Mouse (Mus musculus): Measurements from ENCODE around the gene Gria4. TPM values are rescaled to one million over a fixed set of nuclear protein-coding genes. Genes with fewer than 3 reads are reported as not detected.

The Gria4 gene
- total and polyA plus RNA-seq, 2 experiments from 2014 or later, result 23.1 to 93.3 TPM

DNA sequence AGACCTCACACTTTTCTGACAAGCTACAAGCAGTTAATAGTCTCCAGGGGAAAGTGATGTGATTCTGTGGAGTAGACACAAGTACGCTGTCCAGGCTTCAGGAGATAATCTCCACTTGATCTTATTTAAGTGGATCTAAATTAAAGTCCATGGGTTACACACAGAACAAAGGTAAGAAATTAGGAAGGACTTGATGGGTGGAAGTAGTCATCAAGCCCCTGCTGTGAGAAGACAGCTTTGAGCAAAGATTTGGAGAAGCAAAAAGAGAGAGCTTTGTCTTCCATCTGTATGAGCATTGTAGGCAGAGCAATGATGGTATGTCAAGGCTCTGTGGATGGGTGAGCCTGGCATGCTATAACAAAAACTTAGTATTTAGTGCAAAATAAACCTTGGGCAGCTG is 141.7 kb downstream of the Gria4 start:
- 42% methylated on average over 1 of the region's 1 CpGs for WGBS

DNA sequence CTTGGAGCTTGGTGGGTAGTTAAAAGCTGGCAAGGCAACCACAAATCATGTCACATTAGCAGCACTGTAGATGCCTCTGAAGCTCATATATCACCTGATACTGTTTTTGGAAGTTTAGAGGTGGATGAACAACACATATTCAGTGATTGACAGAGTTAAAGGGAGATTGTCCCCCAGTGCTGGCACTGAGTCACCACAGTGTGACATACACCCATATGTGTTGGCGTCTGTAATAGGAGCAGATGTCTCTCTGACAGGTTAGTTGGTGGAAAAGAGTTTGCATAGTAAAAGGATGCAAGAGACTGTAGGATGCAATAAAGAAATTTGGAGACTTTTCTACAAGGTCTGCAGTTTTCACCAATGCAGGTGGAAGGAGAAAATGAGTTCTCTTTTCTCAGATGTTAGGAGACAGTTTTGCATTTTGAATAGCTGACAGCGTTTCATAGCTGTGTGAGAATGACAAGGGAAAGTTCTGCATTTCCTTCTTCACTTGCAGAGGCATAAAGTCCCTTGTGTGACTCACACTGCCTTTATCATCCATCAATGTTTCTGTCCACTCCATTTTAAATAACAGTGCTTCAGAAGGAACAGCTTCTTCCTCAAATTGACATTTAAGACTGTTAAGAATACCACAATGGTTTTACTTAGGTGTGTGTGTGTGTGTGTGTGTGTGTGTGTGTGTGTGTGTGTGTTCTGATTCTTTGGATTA is 156.7 kb downstream of the Gria4 start:
- ATAC-seq, result peak; percentile 85
- Histone ChIP-seq H3K27me3 (ENCODE audit: insufficient read depth, low read length) (no peaks in the 10 kb centered on the region), H3K4me3 (ENCODE audit: low read depth, low read length) (no peak overlapping the region), H3K27ac (ENCODE audit: low read depth, low read length) (no peak overlapping the region), H3K36me3 (ENCODE audit: insufficient read depth) (no peaks in the 10 kb centered on the region), H3K9me3 (ENCODE audit: low read length) (no peaks in the 10 kb centered on the region), H3K9ac (no peak overlapping the region), H3K4me2 (ENCODE audit: low read depth) (no peak overlapping the region), H3K4me1 (ENCODE audit: insufficient read depth) (no peaks in the 10 kb centered on the region)
- TF ChIP-seq CTCF (IDR thresholded peaks at IDR 0.05; ENCODE audit: low read depth), result no peak
- DNase-seq, result peak; percentile 41
- 54% methylated on average over 2 of the region's 2 CpGs for WGBS

More for the DNA sequence above, 141.7 kb downstream of the Gria4 start:
- Histone ChIP-seq H3K4me3 (ENCODE audit: low read depth, low read length) (no peak overlapping the region), H3K4me1 (ENCODE audit: insufficient read depth) (no peaks in the 10 kb centered on the region), H3K36me3 (ENCODE audit: insufficient read depth) (no peaks in the 10 kb centered on the region), H3K27me3 (ENCODE audit: insufficient read depth, low read length) (no peaks in the 10 kb centered on the region), H3K9ac (no peak overlapping the region), H3K27ac (ENCODE audit: low read depth, low read length) (no peak overlapping the region), H3K4me2 (ENCODE audit: low read depth) (no peak overlapping the region), H3K9me3 (ENCODE audit: low read length) (no peaks in the 10 kb centered on the region)
- no peak for DNase-seq
- no peak for TF ChIP-seq CTCF (IDR thresholded peaks at IDR 0.05; ENCODE audit: low read depth)
- ATAC-seq, result no peak

DNA sequence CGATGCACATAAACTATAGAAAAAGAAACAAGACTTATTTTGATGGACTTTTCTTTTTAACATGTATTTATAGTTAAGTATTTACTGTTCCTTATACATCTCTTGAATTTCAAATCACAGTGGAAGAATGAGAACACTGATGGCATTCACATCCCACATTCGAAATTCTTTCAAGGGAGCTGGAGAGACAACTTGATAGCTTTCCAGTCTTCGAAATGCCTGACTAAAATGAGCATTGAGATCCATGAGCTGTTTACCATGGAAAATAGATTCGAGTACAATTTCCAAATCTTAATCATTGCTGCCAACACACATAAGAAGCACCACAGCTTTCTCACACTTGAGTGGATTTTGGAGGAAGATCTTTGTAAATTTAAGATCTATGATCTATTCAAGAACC is 164.1 kb downstream of the Gria4 start:
- Histone ChIP-seq H3K27ac (ENCODE audit: low read depth, low read length) (no peak overlapping the region), H3K4me2 (ENCODE audit: low read depth) (no peak overlapping the region), H3K4me1 (ENCODE audit: insufficient read depth) (no peaks in the 10 kb centered on the region), H3K9me3 (ENCODE audit: low read length) (no peaks in the 10 kb centered on the region), H3K4me3 (ENCODE audit: low read depth, low read length) (no peak overlapping the region), H3K27me3 (ENCODE audit: insufficient read depth, low read length) (no peaks in the 10 kb centered on the region), H3K9ac (no peak overlapping the region), H3K36me3 (ENCODE audit: insufficient read depth) (no peaks in the 10 kb centered on the region)
- no peak for TF ChIP-seq CTCF (IDR thresholded peaks at IDR 0.05; ENCODE audit: low read depth)
- DNase-seq, result no peak
- WGBS, result 64% methylated on average over 4 of the region's 4 CpGs
- no peak for ATAC-seq

DNA sequence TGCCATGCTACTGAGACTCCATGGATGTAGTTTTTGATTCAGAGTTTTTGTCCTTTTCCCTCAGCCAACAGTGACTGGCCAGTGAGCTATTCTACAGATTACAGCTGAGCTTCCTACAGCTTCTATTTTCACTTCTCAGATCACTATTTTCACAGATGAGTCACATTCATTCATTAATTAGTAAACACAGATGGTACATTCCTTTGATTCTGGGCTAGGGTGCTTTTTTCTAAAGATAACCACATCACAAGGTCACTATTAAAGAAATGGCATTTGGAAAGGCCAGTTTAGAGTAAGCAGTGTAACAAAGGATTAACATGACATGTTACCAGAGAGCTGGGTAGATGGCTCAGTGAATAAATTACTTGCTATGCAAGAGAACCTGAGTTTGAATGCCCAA is 180.7 kb downstream of the Gria4 start:
- no peak for DNase-seq

DNA sequence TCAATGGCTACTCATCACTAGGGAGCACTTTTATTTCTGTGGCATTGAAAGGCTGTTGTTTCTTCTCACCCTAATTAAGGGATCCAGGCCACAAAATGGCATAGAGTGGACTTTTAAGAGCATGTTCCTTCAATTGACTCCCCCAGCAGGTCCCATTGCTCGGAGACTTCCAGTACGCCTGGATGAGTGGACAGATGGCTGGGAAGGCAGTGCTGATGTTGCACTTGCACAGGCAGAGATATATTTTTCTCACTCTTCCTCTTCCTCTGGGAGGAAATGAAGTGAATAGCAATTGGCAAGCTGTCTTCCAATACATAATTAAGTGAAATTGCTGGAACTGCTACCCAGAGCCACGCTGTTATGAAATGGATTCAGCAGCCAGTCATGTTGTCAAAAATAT is 190.7 kb downstream of the Gria4 start:
- H3K4me2 ChIP-seq (ENCODE audit: low read depth), result no peak overlapping the region
- 60% methylated on average over 3 of the region's 3 CpGs for WGBS

More for the DNA sequence above, 180.7 kb downstream of the Gria4 start:
- TF ChIP-seq CTCF (IDR thresholded peaks at IDR 0.05; ENCODE audit: low read depth), result no peak
- Histone ChIP-seq H3K36me3 (ENCODE audit: insufficient read depth) (no peaks in the 10 kb centered on the region), H3K4me2 (ENCODE audit: low read depth) (no peak overlapping the region), H3K4me1 (ENCODE audit: insufficient read depth) (no peaks in the 10 kb centered on the region), H3K9me3 (ENCODE audit: low read length) (no peaks in the 10 kb centered on the region), H3K9ac (no peak overlapping the region), H3K27me3 (ENCODE audit: insufficient read depth, low read length) (no peaks in the 10 kb centered on the region), H3K27ac (ENCODE audit: low read depth, low read length) (no peak overlapping the region), H3K4me3 (ENCODE audit: low read depth, low read length) (no peak overlapping the region)
- ATAC-seq, result no peak

DNA sequence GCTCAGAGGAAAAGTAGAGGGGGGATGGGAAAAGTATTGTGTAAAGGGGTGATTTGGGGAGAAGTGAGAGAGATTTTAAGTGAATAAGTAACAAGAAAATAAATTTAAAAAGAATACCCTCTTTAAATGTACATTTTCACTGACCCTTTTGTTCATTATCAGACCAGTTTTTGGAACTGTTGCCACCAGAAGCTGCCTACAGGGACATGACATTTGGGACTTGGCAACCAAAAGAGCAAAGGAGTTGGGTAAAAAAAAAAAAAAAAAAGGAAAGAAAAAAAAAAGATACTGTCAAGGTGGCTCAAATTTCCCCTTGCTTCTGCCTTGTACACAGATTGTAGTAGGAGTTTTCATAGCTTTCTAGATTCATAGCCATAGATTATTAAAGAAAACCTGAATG is 191.8 kb downstream of the Gria4 start:
- TF ChIP-seq CTCF (IDR thresholded peaks at IDR 0.05; ENCODE audit: low read depth), result no peak
- ATAC-seq, result no peak

More for the DNA sequence above, 190.7 kb downstream of the Gria4 start:
- H3K4me3 ChIP-seq (ENCODE audit: low read depth, low read length), result no peak overlapping the region
- no peak overlapping the region for H3K27ac ChIP-seq (ENCODE audit: low read depth, low read length)
- H3K9me3 ChIP-seq (ENCODE audit: low read length), result no peaks in the 10 kb centered on the region
- H3K9ac ChIP-seq, result no peak overlapping the region
- H3K4me1 ChIP-seq (ENCODE audit: insufficient read depth), result no peaks in the 10 kb centered on the region
- no peak for TF ChIP-seq CTCF (IDR thresholded peaks at IDR 0.05; ENCODE audit: low read depth)
- DNase-seq, result no peak
- no peak for ATAC-seq
- no peaks in the 10 kb centered on the region for H3K36me3 ChIP-seq (ENCODE audit: insufficient read depth)
- H3K27me3 ChIP-seq (ENCODE audit: insufficient read depth, low read length), result no peaks in the 10 kb centered on the region

DNA sequence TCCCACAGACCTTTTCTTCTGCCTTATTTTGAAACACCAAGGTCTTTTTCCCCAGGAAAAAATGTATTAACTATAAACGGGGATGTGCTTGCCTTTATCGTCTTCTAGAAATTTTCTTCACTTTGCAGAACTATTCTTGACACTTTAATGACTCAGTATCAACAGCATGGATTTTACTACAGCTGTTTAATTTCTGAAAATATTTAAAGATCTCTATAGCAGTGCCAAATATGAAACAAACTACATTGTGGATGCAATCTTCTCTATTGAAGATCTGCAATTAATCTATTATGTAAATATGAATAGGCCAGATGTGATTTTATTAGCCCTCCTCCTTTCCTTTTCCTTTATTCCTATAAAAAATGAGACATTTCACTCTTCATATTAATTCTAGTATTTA is 194.2 kb downstream of the Gria4 start:
- H3K4me1 ChIP-seq (ENCODE audit: insufficient read depth), result no peaks in the 10 kb centered on the region
- TF ChIP-seq CTCF (IDR thresholded peaks at IDR 0.05; ENCODE audit: low read depth), result no peak
- ATAC-seq (no peak), DNase-seq (no peak)
- no peak overlapping the region for H3K9ac ChIP-seq
- no peaks in the 10 kb centered on the region for H3K36me3 ChIP-seq (ENCODE audit: insufficient read depth)
- no peaks in the 10 kb centered on the region for H3K27me3 ChIP-seq (ENCODE audit: insufficient read depth, low read length)
- no peak overlapping the region for H3K4me2 ChIP-seq (ENCODE audit: low read depth)
- H3K27ac ChIP-seq (ENCODE audit: low read depth, low read length), result no peak overlapping the region
- H3K9me3 ChIP-seq (ENCODE audit: low read length), result no peaks in the 10 kb centered on the region
- 69% methylated on average over 2 of the region's 2 CpGs for WGBS
- no peak overlapping the region for H3K4me3 ChIP-seq (ENCODE audit: low read depth, low read length)

More for the DNA sequence above, 191.8 kb downstream of the Gria4 start:
- no peaks in the 10 kb centered on the region for H3K9me3 ChIP-seq (ENCODE audit: low read length)
- H3K27ac ChIP-seq (ENCODE audit: low read depth, low read length), result no peak overlapping the region
- no peaks in the 10 kb centered on the region for H3K4me1 ChIP-seq (ENCODE audit: insufficient read depth)
- H3K27me3 ChIP-seq (ENCODE audit: insufficient read depth, low read length), result no peaks in the 10 kb centered on the region
- no peaks in the 10 kb centered on the region for H3K36me3 ChIP-seq (ENCODE audit: insufficient read depth)
- DNase-seq, result no peak
- H3K4me3 ChIP-seq (ENCODE audit: low read depth, low read length), result no peak overlapping the region
- no peak overlapping the region for H3K9ac ChIP-seq
- no peak overlapping the region for H3K4me2 ChIP-seq (ENCODE audit: low read depth)

All from forebrain, postnatal 0 days (tissue).